Mouse (Mus musculus): ENCODE measurements around the gene Trnau1ap. TPM values are rescaled to one million over a fixed set of nuclear protein-coding genes. Genes with fewer than 3 reads are reported as not detected.

Trnau1ap gene
- 46.6 and 48.4 TPM in 2 replicates for total RNA-seq (2017)

DNA sequence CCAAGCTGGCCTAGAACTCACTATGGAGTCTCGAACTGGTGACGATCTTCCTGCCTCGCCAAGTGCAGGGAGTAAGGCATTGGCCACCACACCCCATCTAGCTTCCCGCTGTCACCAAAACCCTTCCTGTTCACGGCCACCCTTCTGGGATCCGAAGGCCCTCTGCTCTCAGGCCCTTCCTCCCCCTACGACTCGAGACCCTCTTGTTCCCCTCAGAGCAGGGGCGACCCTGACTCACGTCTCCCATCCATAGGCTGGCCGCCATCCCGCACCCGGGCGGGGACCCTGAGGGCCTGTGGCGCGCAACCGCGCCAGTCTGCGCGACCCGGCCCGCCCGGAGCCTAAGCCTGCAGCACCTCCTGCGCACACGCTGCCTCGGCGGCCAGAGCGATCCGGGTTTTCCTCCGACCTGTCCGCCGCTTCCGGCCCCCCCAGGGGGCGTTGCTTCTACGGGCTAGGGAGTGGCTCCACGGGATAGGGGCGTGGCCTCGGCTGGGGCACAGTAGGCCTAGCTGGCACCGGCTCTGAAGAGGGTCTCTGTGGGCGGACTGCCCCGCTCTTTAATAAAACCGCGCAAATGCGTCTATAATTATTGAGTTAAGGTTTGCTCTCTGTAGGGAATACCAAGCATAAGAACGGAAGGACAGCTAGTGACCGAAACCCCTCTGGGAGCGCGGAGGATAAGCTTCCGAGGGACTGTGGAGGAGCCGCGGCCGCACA, at the start of gene Trnau1ap:
TSS of gene Trnau1ap (minus strand) at position 424 of the 720 bp plus-strand sequence.
- peak; percentile 95 to 97 for ATAC-seq (replicated peaks in 1 of 2; ENCODE audit: insufficient read depth in 1 of 2, low FRiP score in 2 of 2, low TSS enrichment in 1 of 2, low read depth in 1 of 2, poor library complexity in 2 of 2, severe bottlenecking in 2 of 2)

DNA sequence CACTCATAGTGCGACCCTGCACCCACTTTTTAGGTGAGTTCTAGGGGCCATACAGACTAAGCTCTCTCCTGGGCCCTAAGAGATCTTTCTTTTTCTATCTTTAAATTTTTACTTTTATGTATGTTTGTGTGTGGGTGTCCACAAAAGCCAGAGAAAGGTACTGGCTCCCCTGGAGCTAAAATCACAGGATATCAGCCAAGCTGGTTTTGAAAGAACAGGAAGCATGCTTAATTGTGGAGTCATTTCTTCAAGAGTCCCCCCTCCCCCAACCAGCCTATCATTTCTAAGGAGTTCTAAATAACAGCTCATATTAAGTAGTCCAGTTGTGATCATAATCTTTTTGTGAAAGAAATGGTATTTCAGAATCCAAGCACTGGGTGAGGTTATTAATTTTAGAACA, 44.5 kb upstream of the Trnau1ap start:
- no peak for ATAC-seq (replicated peaks in 1 of 2; ENCODE audit: insufficient read depth in 1 of 2, low FRiP score in 2 of 2, low TSS enrichment in 1 of 2, low read depth in 1 of 2, poor library complexity in 2 of 2, severe bottlenecking in 2 of 2)

DNA sequence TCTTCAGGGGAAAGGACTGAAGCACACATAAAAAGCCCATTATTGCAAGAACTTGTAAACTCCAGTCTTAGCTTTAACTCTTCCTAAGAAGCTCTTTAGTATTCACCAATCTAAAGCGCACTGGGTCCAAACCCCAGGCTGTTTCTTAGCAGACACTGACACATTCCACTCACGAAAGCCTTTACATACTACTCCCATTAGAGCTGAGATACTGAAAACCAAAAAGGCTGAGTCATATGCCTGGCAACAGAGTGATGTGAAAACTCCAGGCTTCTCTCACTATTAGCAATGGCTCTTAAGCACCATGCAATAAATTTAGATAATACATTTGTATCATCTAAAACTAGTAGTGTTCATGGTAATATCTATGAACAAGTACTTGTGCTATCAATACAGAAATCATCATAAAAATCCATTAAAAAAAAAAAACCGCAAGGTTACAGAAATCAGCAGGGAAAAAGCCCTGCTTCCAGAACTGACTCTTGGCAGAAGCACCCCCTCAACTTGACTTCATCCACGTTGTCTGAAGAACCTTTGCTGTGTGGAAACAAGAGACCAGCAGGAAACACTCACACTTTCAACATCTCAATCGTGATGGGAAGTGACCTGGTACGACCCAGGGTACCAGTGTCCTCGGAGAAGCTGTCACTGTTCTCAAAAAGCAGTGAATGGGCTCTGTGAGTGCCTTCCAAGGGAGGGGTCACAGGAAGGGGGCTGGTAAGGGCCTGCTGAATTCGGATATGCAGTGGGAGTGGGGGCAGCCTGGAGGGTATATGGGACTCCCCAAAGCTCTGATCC, 40.8 kb upstream of the Trnau1ap start:
- no peak for ATAC-seq (replicated peaks in 1 of 2; ENCODE audit: insufficient read depth in 1 of 2, low FRiP score in 2 of 2, low TSS enrichment in 1 of 2, low read depth in 1 of 2, poor library complexity in 2 of 2, severe bottlenecking in 2 of 2)

GRCm38 (mm10) chr4:132367480-132368201, 38.3 kb upstream of the Trnau1ap start:
- no peak for ATAC-seq (replicated peaks in 1 of 2; ENCODE audit: insufficient read depth in 1 of 2, low FRiP score in 2 of 2, low TSS enrichment in 1 of 2, low read depth in 1 of 2, poor library complexity in 2 of 2, severe bottlenecking in 2 of 2)

GRCm38 (mm10) chr4:132365450-132366060, 36.2 kb upstream of the Trnau1ap start:
- ATAC-seq (replicated peaks in 1 of 2; ENCODE audit: insufficient read depth in 1 of 2, low FRiP score in 2 of 2, low TSS enrichment in 1 of 2, low read depth in 1 of 2, poor library complexity in 2 of 2, severe bottlenecking in 2 of 2), result no peak

GRCm38 (mm10) chr4:132363487-132363886, 34.1 kb upstream of the Trnau1ap start:
- no peak for ATAC-seq (replicated peaks in 1 of 2; ENCODE audit: insufficient read depth in 1 of 2, low FRiP score in 2 of 2, low TSS enrichment in 1 of 2, low read depth in 1 of 2, poor library complexity in 2 of 2, severe bottlenecking in 2 of 2)

DNA sequence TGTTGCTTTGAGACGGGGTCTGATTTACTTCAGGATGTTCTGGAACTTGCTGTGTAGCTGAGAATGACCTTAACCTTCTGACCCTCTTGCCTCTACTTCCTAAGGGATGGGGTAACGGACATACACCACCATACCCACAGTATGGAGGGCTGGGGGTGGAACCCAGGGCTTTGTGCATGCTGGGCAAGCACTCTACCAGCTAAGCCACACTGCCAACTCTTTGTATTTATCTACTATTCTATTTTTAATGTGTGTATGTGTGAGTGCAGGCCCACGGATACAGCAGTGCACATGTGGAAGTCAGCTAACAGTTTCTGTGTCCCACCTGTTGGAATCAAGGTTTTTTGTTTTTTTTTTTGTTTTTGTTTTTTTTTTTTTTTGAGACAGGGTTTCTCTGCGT, 30.2 kb upstream of the Trnau1ap start:
- ATAC-seq (replicated peaks in 1 of 2; ENCODE audit: insufficient read depth in 1 of 2, low FRiP score in 2 of 2, low TSS enrichment in 1 of 2, low read depth in 1 of 2, poor library complexity in 2 of 2, severe bottlenecking in 2 of 2), result no peak

DNA sequence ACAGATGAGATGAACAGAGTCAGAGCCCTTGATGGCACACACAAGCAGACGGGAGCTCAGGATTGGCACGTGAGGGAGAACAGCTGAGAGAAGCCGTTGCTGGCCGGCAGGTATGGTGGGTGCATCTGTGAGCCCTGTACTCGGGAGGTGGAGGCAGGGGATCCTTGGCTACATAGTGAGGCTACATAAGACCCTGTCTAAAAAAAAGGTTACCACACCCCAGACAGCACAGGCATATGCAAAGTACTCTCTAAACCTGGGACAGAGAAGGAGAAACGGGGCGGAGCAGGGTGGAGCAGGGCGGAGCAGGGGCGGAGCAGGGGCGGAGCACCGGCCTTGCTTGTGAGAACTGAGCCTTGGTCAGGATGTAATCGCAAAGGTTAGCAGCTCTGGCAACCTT, 26.8 kb upstream of the Trnau1ap start:
- no peak for ATAC-seq (replicated peaks in 1 of 2; ENCODE audit: insufficient read depth in 1 of 2, low FRiP score in 2 of 2, low TSS enrichment in 1 of 2, low read depth in 1 of 2, poor library complexity in 2 of 2, severe bottlenecking in 2 of 2)

- no peak for ATAC-seq (replicated peaks in 1 of 2; ENCODE audit: insufficient read depth in 1 of 2, low FRiP score in 2 of 2, low TSS enrichment in 1 of 2, low read depth in 1 of 2, poor library complexity in 2 of 2, severe bottlenecking in 2 of 2)
Observed at GRCm38 (mm10) chr4:132355403-132355802, 26.1 kb upstream of the Trnau1ap start.

- ATAC-seq (replicated peaks in 1 of 2; ENCODE audit: insufficient read depth in 1 of 2, low FRiP score in 2 of 2, low TSS enrichment in 1 of 2, low read depth in 1 of 2, poor library complexity in 2 of 2, severe bottlenecking in 2 of 2), result no peak
Observed at GRCm38 (mm10) chr4:132354571-132354970, 25.2 kb upstream of the Trnau1ap start.

DNA sequence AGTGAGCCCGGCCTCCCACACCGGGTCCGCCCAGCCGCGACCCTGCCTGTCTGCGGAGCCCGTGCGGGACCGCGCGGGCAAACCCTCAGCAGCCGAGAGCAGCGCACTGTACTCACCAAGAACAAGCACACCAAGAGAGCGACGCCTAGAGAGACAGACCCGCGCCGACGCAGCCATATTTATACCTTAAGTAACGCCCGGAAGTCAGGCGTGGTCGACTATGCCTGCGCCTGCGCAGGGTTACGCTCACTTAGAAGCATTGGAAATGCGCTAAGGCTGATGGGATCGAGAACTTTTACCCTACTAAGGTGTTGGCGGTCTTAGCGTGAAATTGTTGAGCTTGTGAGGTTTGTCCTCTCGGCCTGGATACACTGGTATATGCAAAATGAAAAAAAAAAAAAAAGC, 24.1 kb upstream of the Trnau1ap start, which contains the start of gene Rcc1:
TSS of gene Rcc1 (minus strand) at position 125 of the 405 bp plus-strand sequence.
- peak; percentile 91 to 94 for ATAC-seq (replicated peaks in 1 of 2; ENCODE audit: insufficient read depth in 1 of 2, low FRiP score in 2 of 2, low TSS enrichment in 1 of 2, low read depth in 1 of 2, poor library complexity in 2 of 2, severe bottlenecking in 2 of 2)

DNA sequence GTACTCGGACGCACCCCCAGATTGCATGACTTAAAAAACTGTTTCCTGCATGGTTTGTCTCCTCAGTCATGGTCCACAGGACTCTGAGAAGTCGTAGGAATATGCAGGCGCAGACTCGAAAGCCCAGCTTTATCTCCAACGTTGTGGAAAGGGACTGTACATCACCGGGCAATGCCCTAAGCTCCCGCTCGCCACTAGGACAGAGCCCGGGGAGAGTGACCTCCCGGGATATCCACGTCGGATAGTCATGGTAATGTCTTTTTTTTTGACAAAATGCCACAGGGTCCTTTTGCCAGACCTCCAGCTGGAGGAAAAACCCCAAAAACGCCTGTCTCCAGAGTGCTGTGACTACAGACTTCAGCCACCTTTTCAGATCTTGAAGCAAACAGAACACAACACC, 23.4 kb upstream of the Trnau1ap start:
- no peak for ATAC-seq (replicated peaks in 1 of 2; ENCODE audit: insufficient read depth in 1 of 2, low FRiP score in 2 of 2, low TSS enrichment in 1 of 2, low read depth in 1 of 2, poor library complexity in 2 of 2, severe bottlenecking in 2 of 2)

DNA sequence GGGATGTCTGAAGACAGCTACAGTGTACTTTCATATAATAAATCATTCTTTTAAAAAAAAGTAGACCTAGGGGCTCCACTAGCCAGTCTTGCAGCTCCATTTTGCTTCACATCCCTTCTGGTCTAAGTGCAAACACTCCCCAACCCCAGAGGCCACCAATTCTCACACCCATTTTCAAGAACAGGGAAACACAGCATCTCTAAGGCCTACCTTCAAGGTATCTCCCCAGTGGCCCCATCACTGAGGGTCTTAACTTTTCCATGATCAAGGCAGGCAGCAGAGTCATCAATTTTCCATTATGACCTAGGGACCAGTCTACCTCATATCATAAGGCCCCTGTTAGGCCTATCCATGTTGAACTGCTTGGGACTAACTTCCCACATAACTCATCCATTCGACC, 22.1 kb upstream of the Trnau1ap start:
- ATAC-seq (replicated peaks in 1 of 2; ENCODE audit: insufficient read depth in 1 of 2, low FRiP score in 2 of 2, low TSS enrichment in 1 of 2, low read depth in 1 of 2, poor library complexity in 2 of 2, severe bottlenecking in 2 of 2), result no peak

- ATAC-seq (replicated peaks in 1 of 2; ENCODE audit: insufficient read depth in 1 of 2, low FRiP score in 2 of 2, low TSS enrichment in 1 of 2, low read depth in 1 of 2, poor library complexity in 2 of 2, severe bottlenecking in 2 of 2), result no peak
Observed at GRCm38 (mm10) chr4:132350854-132351253, 21.5 kb upstream of the Trnau1ap start.

GRCm38 (mm10) chr4:132350123-132350740, 20.9 kb upstream of the Trnau1ap start:
- ATAC-seq (replicated peaks in 1 of 2; ENCODE audit: insufficient read depth in 1 of 2, low FRiP score in 2 of 2, low TSS enrichment in 1 of 2, low read depth in 1 of 2, poor library complexity in 2 of 2, severe bottlenecking in 2 of 2), result no peak

- ATAC-seq (replicated peaks in 1 of 2; ENCODE audit: insufficient read depth in 1 of 2, low FRiP score in 2 of 2, low TSS enrichment in 1 of 2, low read depth in 1 of 2, poor library complexity in 2 of 2, severe bottlenecking in 2 of 2), result no peak
Observed at GRCm38 (mm10) chr4:132349495-132350122, 20.3 kb upstream of the Trnau1ap start.

GRCm38 (mm10) chr4:132346661-132347060, 17.3 kb upstream of the Trnau1ap start:
- ATAC-seq (replicated peaks in 1 of 2; ENCODE audit: insufficient read depth in 1 of 2, low FRiP score in 2 of 2, low TSS enrichment in 1 of 2, low read depth in 1 of 2, poor library complexity in 2 of 2, severe bottlenecking in 2 of 2), result no peak
